Mouse (Mus musculus) C2C12 (cell line): ENCODE data around the gene Tchh.

Experiments used
- CEBPB ChIP-seq: IDR thresholded peaks from one replicate; pipeline ENCODE4 v1.6.1; 2011; ENCODE audit warnings: low read depth, mild to moderate bottlenecking, control low read depth, moderate library complexity
- CTCF ChIP-seq: IDR thresholded peaks from one replicate; pipeline ENCODE4 v1.5.1; 2011; ENCODE audit not compliant: control insufficient read depth, insufficient read depth, insufficient read length
- MAX ChIP-seq: IDR thresholded peaks from one replicate; pipeline ENCODE4 v1.6.1; 2011; ENCODE audit warnings: mild to moderate bottlenecking, control low read depth
- MYOD1 ChIP-seq: IDR thresholded peaks from one replicate; pipeline ENCODE4 v1.6.1; 2011; ENCODE audit warnings: low read depth; ENCODE audit not compliant: control insufficient read depth, insufficient read length
- USF1 ChIP-seq: IDR thresholded peaks from one replicate; pipeline ENCODE4 v1.6.1; 2011; ENCODE audit warnings: low read depth, mild to moderate bottlenecking, control low read depth, moderate library complexity

DNA sequence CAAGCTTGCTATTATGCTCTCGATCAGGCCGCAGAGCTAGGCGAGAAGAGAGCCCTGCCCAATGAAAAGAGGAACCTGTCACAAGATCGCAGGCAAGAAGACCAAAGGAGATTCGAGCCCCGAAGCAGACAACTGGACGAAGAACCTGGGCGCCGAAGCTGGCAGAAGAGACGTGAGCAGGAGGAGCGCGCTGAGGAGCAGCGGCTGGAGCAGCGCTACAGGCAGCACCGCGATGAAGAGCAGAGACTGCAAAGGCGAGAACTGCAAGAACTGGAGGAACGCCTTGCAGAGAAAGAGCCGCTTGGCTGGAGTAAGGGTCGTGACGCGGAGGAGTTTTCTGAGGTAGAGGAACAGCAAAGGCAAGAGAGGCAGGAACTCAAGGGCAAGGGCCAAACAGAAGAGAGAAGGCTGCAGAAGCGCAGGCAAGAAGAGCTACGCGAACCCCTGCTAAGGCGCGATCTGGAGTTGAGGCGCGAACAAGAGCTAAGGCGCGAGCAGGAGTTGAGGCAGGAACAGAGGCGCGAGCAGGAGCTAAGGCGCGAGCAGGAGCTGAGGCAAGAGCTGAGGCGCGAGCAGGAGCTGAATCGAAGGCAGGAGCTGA, 1.5 kb downstream of the Tchh start:
- TF ChIP-seq CTCF (no peak), USF1 (no peak), CEBPB (no peak), MYOD1 (no peak), MAX (no peak)
